Mouse (Mus musculus) bone marrow, adult 2 months (tissue): Measurements from ENCODE around the gene Wnt9b.

Experiments
- CTCF ChIP-seq: fragments of 200-500 bp; IDR thresholded peaks from 2 replicates; pipeline ENCODE4 v1.5.1; 2011; ENCODE audit warnings: low read length, control low read depth; ENCODE audit not compliant: control insufficient read depth, insufficient read depth
- POLR2A ChIP-seq: fragments of 200-500 bp; IDR thresholded peaks from 2 replicates; pipeline ENCODE4 v1.6.1; 2011; ENCODE audit warnings: low read depth, mild to moderate bottlenecking, control low read depth, low read length, borderline replicate concordance; ENCODE audit not compliant: control insufficient read depth

DNA sequence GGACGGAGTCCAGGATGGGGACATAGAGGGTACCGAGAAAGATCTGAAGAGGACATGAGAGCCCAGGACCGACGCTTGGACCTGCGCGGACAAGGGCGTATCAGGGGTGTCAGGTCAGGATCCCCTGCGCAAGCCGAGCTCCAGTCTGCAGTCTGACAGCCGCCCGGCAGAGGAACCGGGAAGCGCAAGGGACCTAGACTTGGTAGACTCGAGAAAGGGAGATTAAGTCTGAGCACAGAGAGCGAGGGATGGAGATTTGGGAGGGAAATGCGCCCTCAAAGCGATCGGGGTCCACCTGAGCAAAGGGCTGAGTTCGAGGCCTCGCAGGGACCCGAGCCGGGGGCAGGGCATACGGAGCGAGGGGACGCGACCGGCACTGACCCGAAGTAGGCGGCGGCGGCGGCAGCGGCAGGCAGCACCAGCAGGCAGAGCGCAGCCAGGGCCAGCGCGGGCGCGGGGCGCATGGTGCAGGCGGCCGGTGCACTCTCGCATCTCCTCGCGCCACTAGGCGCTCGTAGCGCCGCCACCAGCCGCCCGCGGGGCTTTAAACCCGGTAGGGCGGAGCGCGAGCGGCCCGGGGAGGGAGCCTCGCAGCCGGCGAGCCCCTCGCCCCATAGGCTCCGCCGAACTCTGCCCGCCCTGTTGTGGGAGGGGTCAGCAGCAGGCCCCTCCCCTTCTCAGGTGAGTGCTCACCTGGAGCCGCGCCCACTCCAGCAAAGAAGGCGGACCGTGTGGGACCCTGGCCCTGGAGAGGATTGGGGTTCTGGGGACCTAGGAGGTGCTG, at the start of gene Wnt9b:
- no peak for TF ChIP-seq CTCF
- TF ChIP-seq POLR2A = no peak
